Mouse (Mus musculus) heart, postnatal 10 days (tissue): Measurements from ENCODE around the gene Nr3c2. TPM values are rescaled to one million over a fixed set of nuclear protein-coding genes. Genes with fewer than 3 reads are reported as not detected.

Source experiments
- DNase-seq, 2 experiments: peaks; one replicate each; pipeline ENCODE4 v3.0.0; 2021
- intact Hi-C: fragments of 180-260 bp; cut with DNase I; formaldehyde crosslinking; loops from one replicate; pipeline ENCODE4 v1.15.1; 2025
- total RNA-seq, 2 experiments: library from RNA; stranded (reverse); gene quantifications; 2 replicates each; pipeline ENCODE4 v1.2.3; 2021

Nr3c2 gene
- total RNA-seq, 2 experiments from 2014 or later: 8.6 to 12.7 TPM

GRCm38 (mm10) chr8:77227742-77228141 is 328.5 kb downstream of the Nr3c2 start:
- intact Hi-C loops: loop anchor here (10.0 kb wide), 1 partner anchor 323 kb away; no protein-coding TSS in a partner anchor
- DNase-seq: peak; percentile 23 to 25

GRCm38 (mm10) chr8:77228688-77229087 is 329.4 kb downstream of the Nr3c2 start:
- DNase-seq: no peak
- intact Hi-C loops: loop anchor here (10.0 kb wide), 1 partner anchor 324 kb away; no protein-coding TSS in a partner anchor

GRCm38 (mm10) chr8:77231211-77231610 is 332.0 kb downstream of the Nr3c2 start:
- intact Hi-C loops: no loop called here
- no peak for DNase-seq

GRCm38 (mm10) chr8:77231834-77232233 is 332.6 kb downstream of the Nr3c2 start:
- intact Hi-C loops: no loop called here
- DNase-seq: peak in 1 of 2 experiments; percentile 7

GRCm38 (mm10) chr8:77232411-77232810 is 333.2 kb downstream of the Nr3c2 start:
- peak; percentile 29 to 51 for DNase-seq
- intact Hi-C loops: no loop called here

GRCm38 (mm10) chr8:77236701-77237100 is 337.5 kb downstream of the Nr3c2 start:
- intact Hi-C loops: no loop called here
- DNase-seq: peak in 1 of 2 experiments; percentile 29

GRCm38 (mm10) chr8:77239462-77239861 is 340.2 kb downstream of the Nr3c2 start:
- intact Hi-C loops: no loop called here

GRCm38 (mm10) chr8:77241381-77241780 is 342.1 kb downstream of the Nr3c2 start:
- intact Hi-C loops: no loop called here
- no peak for DNase-seq

More at GRCm38 (mm10) chr8:77239462-77239861, 340.2 kb downstream of the Nr3c2 start:
- no peak for DNase-seq

GRCm38 (mm10) chr8:77250094-77250493 is 350.9 kb downstream of the Nr3c2 start:
- DNase-seq: no peak
- intact Hi-C loops: no loop called here

GRCm38 (mm10) chr8:77251134-77251533 is 351.9 kb downstream of the Nr3c2 start:
- intact Hi-C loops: no loop called here
- no peak for DNase-seq

GRCm38 (mm10) chr8:77254466-77254865 is 355.2 kb downstream of the Nr3c2 start:
- DNase-seq: no peak
- intact Hi-C loops: no loop called here

GRCm38 (mm10) chr8:77256450-77257084 is 357.3 kb downstream of the Nr3c2 start:
- intact Hi-C loops: no loop called here
- DNase-seq: no peak

- intact Hi-C loops: no loop called here
- no peak for DNase-seq
Observed at GRCm38 (mm10) chr8:77257085-77257451, 357.8 kb downstream of the Nr3c2 start.

- intact Hi-C loops: no loop called here
- DNase-seq: no peak
Observed at GRCm38 (mm10) chr8:77261215-77261614, 362.0 kb downstream of the Nr3c2 start.

GRCm38 (mm10) chr8:77262216-77263009 is 363.2 kb downstream of the Nr3c2 start:
- intact Hi-C loops: no loop called here
- DNase-seq: no peak

- DNase-seq: no peak
- intact Hi-C loops: no loop called here
Observed at GRCm38 (mm10) chr8:77267941-77268405, 368.7 kb downstream of the Nr3c2 start.

GRCm38 (mm10) chr8:77272136-77272535 is 372.9 kb downstream of the Nr3c2 start:
- no peak for DNase-seq
- intact Hi-C loops: no loop called here

GRCm38 (mm10) chr8:77275571-77275970 is 376.3 kb downstream of the Nr3c2 start:
- intact Hi-C loops: no loop called here
- no peak for DNase-seq

- intact Hi-C loops: no loop called here
- peak; percentile 64 to 72 for DNase-seq
Observed at GRCm38 (mm10) chr8:77276827-77277226, 377.6 kb downstream of the Nr3c2 start.

GRCm38 (mm10) chr8:77278246-77278645 is 379.0 kb downstream of the Nr3c2 start:
- no peak for DNase-seq
- intact Hi-C loops: no loop called here

GRCm38 (mm10) chr8:77279977-77280376 is 380.7 kb downstream of the Nr3c2 start:
- intact Hi-C loops: no loop called here
- no peak for DNase-seq
